Mouse (Mus musculus): ENCODE measurements around the gene Lif. TPM values are rescaled to one million over a fixed set of nuclear protein-coding genes. Genes with fewer than 3 reads are reported as not detected.

Lif gene
- polyA plus RNA-seq (2015; fragmentation: Illumina TruSeq; extraction: RNeasy Lipid Tissue Mini Kit (QIAGEN cat#74804); ENCODE audit: low read depth, low replicate concordance): 0.37 TPM

DNA sequence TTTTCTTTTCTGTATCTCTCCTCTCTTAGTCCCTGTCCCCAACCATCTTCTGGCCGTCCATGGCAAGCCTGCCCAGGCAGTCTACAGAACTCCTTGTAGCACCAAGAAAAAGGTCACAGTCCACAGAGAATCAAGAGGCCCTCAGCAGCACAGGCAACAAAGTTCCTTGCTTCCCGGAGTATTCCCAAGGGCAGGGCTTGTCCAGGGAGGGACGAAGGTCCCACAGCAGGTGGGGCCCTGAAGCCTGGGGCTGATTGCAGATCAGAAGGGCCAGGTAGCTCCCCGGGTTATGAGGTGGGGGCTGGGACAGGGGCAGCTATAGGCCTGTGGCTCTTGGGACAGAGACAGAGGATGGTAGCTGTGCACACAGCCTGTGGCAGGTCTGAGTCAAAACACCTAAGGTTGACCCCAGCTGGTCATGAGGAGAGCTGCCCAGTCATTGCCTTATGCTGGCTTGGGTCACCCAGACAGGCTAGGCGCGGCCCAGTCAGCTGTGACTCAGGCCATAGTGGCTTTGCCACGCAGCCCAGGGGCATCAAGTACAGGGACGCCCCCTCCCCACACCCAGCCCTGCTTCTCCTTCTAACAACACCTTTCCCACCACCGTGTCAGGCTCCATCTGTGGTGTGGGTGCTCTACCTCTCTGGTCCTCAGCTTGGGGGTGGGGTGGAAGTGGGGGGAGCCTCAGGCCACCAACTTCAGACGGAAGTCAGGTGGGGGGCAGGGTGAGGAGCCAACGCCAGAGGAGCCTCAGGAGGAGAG lies at the start of gene Lif:
TSS of gene Lif (plus strand) at position 712 of the 762 bp plus-strand sequence.

DNA sequence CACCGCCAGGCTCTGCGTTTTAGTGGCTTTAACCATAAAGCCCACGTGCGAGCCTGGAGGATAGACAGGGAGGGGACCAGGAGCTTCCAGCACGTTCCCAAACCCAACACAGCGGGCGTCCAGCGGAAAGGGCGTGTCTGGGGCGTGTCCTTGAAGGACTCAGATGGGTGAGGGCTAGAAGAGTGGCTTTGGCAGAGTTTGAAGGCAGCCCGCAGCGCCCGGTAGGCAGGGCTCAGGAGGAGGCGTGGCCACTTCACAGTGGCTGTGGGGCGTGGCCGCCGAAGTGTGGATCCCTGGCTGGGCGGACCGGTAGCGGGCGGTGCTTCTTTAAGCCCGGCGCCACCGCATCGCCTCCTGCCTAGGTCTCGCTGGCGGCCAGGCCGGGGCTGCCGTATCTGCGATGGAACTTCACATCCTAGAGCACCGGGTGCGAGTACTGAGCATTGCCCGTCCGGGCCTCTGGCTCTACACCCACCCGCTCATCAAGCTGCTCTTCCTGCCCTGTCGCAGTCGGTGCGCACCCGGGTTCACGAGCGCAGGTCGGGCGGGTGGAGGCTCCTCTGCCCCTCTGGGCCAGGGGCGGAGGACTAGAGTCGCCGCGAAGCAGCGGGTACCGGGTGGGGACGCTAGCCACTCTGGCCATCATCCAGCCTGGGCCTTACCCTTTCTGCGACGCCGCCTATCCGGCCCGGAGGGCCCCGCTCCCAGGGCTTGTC lies 39.3 kb upstream of the Lif start, which contains the start of gene Castor1:
TSS of gene Castor1 (plus strand) at position 312 of the 716 bp plus-strand sequence.

DNA sequence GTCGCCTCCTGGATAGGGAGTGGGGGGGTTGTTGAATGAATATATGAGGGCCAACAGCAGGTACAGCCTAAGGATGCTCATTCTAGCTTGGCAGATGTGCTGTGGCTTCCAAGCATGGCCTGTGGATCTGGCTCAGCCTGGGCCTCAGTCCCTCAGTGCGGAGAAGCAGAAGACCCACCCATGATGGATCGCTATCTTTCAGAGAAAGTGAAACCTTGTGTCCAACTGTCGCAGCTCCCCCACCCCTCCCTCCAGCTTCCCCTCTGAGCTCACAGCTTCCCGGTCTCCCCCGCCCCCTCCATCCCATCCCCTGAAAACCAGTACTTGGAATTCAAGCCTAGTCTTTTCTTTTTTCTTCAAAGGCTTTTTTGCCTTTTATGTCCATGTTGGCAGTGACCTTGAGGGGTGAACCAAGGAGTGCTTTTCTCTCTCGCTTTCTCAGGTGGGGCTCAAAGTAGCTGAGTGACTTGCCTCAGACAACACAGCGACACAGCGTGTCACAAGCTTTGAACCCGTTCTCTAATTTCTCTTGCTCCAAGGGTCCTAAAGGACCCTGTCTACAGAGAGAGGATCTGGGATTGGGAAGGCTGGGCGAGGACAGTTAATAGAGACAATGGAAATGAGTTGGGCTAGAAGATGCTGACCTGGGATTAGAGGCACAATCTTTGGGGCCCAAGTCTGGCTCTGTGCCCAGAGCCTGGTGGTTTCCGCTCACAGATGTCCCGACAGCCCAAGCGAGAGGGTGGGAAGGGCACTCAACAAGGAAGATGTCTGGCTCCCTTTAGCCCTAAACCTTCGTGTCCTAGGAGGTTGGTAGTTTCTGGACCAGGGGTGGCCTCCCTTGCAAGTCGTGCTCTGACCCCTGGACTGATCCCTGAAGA lies 21.5 kb upstream of the Lif start, which contains the start of gene Osm:
TSS of gene Osm (plus strand) at position 756 of the 881 bp plus-strand sequence.

Other genes starting within 250 kb of the Lif start
- 1.8 TPM for gene Sec14l4, start 226.1 kb upstream of the Lif start, polyA plus RNA-seq (2015; fragmentation: Illumina TruSeq; extraction: RNeasy Lipid Tissue Mini Kit (QIAGEN cat#74804); ENCODE audit: low read depth, low replicate concordance)
- 0.80 TPM for gene Sec14l3, start 192.7 kb upstream of the Lif start, polyA plus RNA-seq (2015; fragmentation: Illumina TruSeq; extraction: RNeasy Lipid Tissue Mini Kit (QIAGEN cat#74804); ENCODE audit: low read depth, low replicate concordance)
- gene Mtfp1, start 162.1 kb upstream of the Lif start, polyA plus RNA-seq (2015; fragmentation: Illumina TruSeq; extraction: RNeasy Lipid Tissue Mini Kit (QIAGEN cat#74804); ENCODE audit: low read depth, low replicate concordance): 122 TPM
- 44.6 TPM for gene Sec14l2, start 134.1 kb upstream of the Lif start, polyA plus RNA-seq (2015; fragmentation: Illumina TruSeq; extraction: RNeasy Lipid Tissue Mini Kit (QIAGEN cat#74804); ENCODE audit: low read depth, low replicate concordance)
- 32.2 TPM for gene Rnf215, start 122.4 kb upstream of the Lif start, polyA plus RNA-seq (2015; fragmentation: Illumina TruSeq; extraction: RNeasy Lipid Tissue Mini Kit (QIAGEN cat#74804); ENCODE audit: low read depth, low replicate concordance)
- gene Ccdc157, start 97.3 kb upstream of the Lif start, polyA plus RNA-seq (2015; fragmentation: Illumina TruSeq; extraction: RNeasy Lipid Tissue Mini Kit (QIAGEN cat#74804); ENCODE audit: low read depth, low replicate concordance): 15.1 TPM
- gene Sf3a1, start 97.2 kb upstream of the Lif start, polyA plus RNA-seq (2015; fragmentation: Illumina TruSeq; extraction: RNeasy Lipid Tissue Mini Kit (QIAGEN cat#74804); ENCODE audit: low read depth, low replicate concordance): 38.7 TPM
- 30.6 TPM for gene Tbc1d10a, start 70.8 kb upstream of the Lif start, polyA plus RNA-seq (2015; fragmentation: Illumina TruSeq; extraction: RNeasy Lipid Tissue Mini Kit (QIAGEN cat#74804); ENCODE audit: low read depth, low replicate concordance)
- 4.5 TPM for gene Castor1, start 39.3 kb upstream of the Lif start, polyA plus RNA-seq (2015; fragmentation: Illumina TruSeq; extraction: RNeasy Lipid Tissue Mini Kit (QIAGEN cat#74804); ENCODE audit: low read depth, low replicate concordance)
- gene Osm, start 21.1 kb upstream of the Lif start, polyA plus RNA-seq (2015; fragmentation: Illumina TruSeq; extraction: RNeasy Lipid Tissue Mini Kit (QIAGEN cat#74804); ENCODE audit: low read depth, low replicate concordance): not detected
- gene Hormad2, start 183.5 kb downstream of the Lif start, polyA plus RNA-seq (2015; fragmentation: Illumina TruSeq; extraction: RNeasy Lipid Tissue Mini Kit (QIAGEN cat#74804); ENCODE audit: low read depth, low replicate concordance): not detected

Data from brain, adult 10 weeks (tissue).